Mouse (Mus musculus): ENCODE data around the gene R3hdm2.
A peak's percentile ranks its signal among the peaks of the same experiment; 100 is the strongest.

R3hdm2 gene

GRCm38 (mm10) chr10:127516576-127517260 is 136.6 kb downstream of the R3hdm2 start:
- no peak for DNase-seq (ENCODE audit: low read depth, low spot score)

GRCm38 (mm10) chr10:127517941-127518340 is 137.8 kb downstream of the R3hdm2 start:
- DNase-seq (ENCODE audit: low read depth, low spot score), result no peak

GRCm38 (mm10) chr10:127519041-127519701 is 139.0 kb downstream of the R3hdm2 start:
- no peak for DNase-seq (ENCODE audit: low read depth, low spot score)

GRCm38 (mm10) chr10:127519903-127520713 is 140.0 kb downstream of the R3hdm2 start:
- DNase-seq (ENCODE audit: low read depth, low spot score), result peak; percentile 41

GRCm38 (mm10) chr10:127520714-127521357 is 140.7 kb downstream of the R3hdm2 start:
- DNase-seq (ENCODE audit: low read depth, low spot score), result peak; percentile 42

- peak; percentile 59 for DNase-seq (ENCODE audit: low read depth, low spot score)
Measured at GRCm38 (mm10) chr10:127521611-127522080, 141.5 kb downstream of the R3hdm2 start.

GRCm38 (mm10) chr10:127522088-127522581 is 142.0 kb downstream of the R3hdm2 start, which contains the start of gene Shmt2:
Gene Shmt2, minus strand, starts transcription at chr10:127522444.
- DNase-seq (ENCODE audit: low read depth, low spot score), result peak; percentile 93

- no peak for DNase-seq (ENCODE audit: low read depth, low spot score)
Measured at GRCm38 (mm10) chr10:127524646-127525255, 144.6 kb downstream of the R3hdm2 start.

- DNase-seq (ENCODE audit: low read depth, low spot score), result peak; percentile 46
Measured at GRCm38 (mm10) chr10:127526048-127526447, 145.9 kb downstream of the R3hdm2 start.

- DNase-seq (ENCODE audit: low read depth, low spot score), result peak; percentile 63
Measured at GRCm38 (mm10) chr10:127526681-127527080, 146.6 kb downstream of the R3hdm2 start.

GRCm38 (mm10) chr10:127527481-127527880 is 147.4 kb downstream of the R3hdm2 start:
- DNase-seq (ENCODE audit: low read depth, low spot score), result no peak

GRCm38 (mm10) chr10:127530945-127531344 is 150.8 kb downstream of the R3hdm2 start:
- no peak for DNase-seq (ENCODE audit: low read depth, low spot score)

- DNase-seq (ENCODE audit: low read depth, low spot score), result no peak
Measured at GRCm38 (mm10) chr10:127531548-127531947, 151.4 kb downstream of the R3hdm2 start.

GRCm38 (mm10) chr10:127534036-127534928 is 154.2 kb downstream of the R3hdm2 start, which contains the start of gene Nxph4:
Gene Nxph4, minus strand, starts transcription at chr10:127534559.
- peak; percentile 48 for DNase-seq (ENCODE audit: low read depth, low spot score)

GRCm38 (mm10) chr10:127534929-127535384 is 154.8 kb downstream of the R3hdm2 start:
- DNase-seq (ENCODE audit: low read depth, low spot score), result no peak

- DNase-seq (ENCODE audit: low read depth, low spot score), result peak; percentile 77
Measured at GRCm38 (mm10) chr10:127536586-127537314, 156.6 kb downstream of the R3hdm2 start.

- peak; percentile 73 for DNase-seq (ENCODE audit: low read depth, low spot score)
Measured at GRCm38 (mm10) chr10:127537854-127538583, 157.9 kb downstream of the R3hdm2 start.

- DNase-seq (ENCODE audit: low read depth, low spot score), result no peak
Measured at GRCm38 (mm10) chr10:127541510-127541909, 161.4 kb downstream of the R3hdm2 start.
